Mouse (Mus musculus): ENCODE results near the gene Kndc1.

The Kndc1 gene

DNA sequence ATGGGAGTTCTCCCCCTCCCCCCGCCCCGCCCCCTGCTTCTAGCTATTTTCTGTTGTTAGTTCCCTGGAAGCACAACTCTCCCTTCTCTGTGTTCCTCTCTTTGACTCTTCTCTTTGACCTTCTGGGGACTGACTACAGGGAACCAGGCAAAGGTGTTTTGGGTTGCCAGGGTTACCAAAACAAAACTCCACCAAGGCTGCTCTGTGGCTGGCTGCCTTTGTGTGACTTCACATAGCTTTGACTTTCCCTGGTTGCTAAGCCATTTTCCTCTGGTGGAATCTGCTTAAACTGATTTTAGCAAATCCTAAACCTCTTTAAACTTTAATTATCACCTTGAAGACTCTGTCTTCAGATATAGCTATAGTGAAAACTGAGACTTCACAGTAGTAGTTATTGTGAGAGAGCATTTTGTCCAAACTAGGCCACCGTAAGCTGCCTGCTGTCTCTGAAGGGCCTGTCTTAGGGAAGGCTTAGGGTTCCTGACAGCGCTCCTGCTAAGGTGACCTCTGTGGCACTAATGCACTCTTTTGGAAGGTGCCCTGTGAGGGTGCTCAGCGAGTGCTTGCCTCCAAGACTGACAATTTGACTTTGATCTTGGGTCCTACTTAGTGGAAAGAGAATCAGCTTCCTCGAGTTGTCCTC is 57.6 kb downstream of the Kndc1 start:
- no peak for DNase-seq

- no peak for DNase-seq
Measured at GRCm38 (mm10) chr7:139955505-139955904, 61.0 kb downstream of the Kndc1 start.

DNA sequence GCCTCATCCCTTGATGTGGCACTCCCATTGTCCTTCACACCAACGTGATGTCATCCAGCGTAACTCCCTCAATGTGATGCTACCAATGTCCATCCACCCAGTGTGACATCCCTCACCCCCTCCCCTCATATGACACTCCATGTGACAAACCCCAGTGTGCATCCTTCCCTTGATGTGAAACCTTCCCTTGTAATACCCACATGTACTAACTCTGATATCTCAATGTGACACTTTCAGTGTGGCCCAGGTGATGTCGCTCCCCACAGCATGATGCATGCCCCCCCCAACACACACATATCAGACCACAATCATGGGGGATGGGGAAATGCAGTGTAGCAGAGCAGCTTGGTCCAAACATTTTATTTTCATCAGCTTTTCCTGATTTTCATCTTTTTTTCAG is 62.2 kb downstream of the Kndc1 start:
- DNase-seq: no peak

DNA sequence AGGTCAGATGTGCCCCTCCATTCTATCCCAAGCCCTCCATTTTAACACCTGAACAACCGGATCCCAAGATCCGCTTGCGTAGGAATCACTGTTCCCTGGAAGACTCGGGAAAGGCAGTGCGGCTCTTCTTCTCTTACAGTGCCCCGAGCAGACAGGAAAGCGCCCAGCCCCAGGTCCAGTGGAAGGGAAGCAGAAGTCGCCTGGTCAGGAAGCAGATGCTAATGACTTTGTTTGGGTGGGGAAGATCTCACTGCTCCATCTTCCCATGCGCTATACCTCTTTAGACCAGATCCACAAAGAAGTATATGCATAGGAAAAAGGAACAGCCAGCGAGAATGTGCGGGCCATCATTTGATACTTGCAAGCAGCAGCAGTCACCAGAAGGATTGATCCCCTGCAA is 62.9 kb downstream of the Kndc1 start:
- no peak for DNase-seq

DNA sequence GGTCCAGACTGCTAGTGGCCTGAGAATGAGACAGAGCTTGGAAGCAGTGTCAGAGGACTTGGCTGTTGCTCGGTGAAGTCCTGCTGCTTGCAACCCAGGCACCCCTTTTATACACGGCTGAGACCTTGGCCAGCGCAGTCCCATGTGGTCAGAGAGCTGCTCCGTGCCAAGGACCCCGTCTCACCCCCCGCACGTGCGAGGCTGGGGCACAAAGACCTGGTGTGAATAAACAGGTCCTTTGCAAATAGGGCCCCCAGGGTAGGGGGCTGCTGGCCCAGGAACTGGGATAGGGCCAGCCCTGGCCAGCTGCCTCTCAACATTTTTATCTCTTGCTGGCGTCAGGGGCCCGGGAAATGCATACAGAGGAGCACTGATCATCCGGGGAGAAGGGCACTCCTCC is 63.5 kb downstream of the Kndc1 start:
- DNase-seq: no peak

DNA sequence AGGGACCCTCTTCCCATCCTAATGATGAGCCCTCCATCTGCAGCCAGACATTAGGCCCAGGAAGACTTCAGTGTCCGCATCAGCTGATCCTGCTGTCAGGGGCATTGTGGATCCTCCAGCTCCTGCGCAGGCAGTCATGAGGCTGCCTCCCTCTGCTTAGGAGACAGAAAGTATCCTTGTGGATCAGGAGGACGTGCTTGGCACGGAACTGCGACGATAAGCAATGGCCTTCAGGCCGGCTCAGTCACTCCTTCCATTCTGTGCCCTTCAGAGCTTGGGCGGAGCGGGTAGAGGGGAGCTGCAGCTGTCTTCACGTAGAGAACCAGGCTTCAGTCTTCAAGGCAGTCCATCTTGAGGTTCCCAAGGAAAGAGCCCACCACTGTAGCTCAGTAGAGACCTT is 66.6 kb downstream of the Kndc1 start:
- DNase-seq: no peak

GRCm38 (mm10) chr7:139963814-139964213 is 69.3 kb downstream of the Kndc1 start:
- no peak for DNase-seq

DNA sequence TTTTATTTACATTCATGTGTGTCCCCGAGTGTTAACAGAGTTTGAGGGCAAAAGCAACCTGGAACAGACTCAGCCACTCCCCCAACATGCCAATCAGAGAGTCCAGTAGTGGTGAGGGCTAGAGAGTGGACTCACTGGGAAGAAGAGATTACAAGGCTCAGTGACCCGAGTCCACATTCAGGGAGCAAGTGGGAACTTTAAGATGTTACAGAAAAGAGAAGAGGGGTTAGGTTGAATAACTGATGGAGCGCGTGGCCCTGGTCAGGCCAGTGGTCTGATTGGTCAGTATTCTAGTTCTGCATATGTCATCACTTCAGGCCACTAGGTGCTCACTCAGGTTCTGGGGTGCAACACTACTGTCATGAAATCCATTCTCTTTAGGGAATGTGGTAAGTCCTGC is 72.7 kb downstream of the Kndc1 start:
- no peak for DNase-seq

GRCm38 (mm10) chr7:139968428-139968827 is 73.9 kb downstream of the Kndc1 start:
- DNase-seq: no peak

DNA sequence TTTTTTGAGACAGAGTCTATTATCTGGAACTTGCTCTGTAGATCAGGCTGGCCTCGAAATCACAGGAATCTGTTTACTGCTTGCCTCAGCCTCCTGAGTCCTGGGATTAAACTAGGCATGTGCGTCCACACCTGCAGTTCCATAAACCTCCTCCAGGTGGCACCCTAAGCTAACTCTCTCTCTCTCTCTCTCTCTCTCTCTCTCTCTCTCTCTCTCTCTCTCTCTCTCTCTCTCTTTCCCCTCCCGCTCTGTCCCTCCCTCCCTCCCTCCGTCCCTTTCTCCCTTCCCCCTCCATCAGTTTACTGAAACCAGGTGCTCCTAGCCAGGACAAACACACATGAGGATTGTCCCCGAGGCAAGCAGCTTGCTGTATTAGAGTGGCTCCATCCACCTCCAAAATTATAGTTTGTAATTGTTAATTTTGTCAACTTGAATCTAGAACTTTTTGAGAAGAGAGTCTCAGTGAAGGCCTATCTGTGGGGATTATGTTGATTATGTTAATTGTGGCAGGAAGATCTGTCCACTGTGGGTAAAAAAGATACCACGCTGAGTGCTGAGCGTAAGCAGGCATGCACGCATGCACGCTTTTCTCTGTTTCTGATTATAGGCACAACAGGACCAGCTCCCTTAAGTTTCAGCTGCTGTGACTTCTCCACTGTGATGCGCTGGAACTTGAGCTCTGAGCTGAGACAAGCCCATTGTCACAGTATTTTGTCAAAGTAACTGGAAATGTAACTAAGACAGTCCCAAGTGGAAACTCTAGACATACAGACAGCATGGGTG is 75.0 kb downstream of the Kndc1 start:
- peak; percentile 82 for DNase-seq

GRCm38 (mm10) chr7:139970216-139970919 is 75.9 kb downstream of the Kndc1 start:
- DNase-seq: no peak

DNA sequence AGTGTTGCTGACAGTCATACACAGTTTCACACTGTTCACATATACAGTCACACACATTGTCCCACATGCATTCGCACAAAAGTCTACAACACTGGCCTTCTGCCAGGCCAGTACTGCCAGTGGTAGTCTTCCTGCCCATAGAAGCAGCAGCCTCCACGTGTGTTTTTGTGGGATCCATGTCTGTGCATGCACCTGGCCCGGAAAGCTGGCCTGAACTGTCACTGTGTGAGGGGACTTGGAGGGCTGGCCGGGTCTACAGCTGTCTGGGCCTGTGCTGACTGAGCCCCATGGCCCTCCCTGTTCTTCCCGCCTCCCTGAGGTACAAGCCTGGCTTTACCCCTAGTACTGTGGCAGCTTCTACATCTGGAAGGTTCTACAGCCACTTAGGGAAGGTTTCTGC is 76.5 kb downstream of the Kndc1 start:
- no peak for DNase-seq

DNA sequence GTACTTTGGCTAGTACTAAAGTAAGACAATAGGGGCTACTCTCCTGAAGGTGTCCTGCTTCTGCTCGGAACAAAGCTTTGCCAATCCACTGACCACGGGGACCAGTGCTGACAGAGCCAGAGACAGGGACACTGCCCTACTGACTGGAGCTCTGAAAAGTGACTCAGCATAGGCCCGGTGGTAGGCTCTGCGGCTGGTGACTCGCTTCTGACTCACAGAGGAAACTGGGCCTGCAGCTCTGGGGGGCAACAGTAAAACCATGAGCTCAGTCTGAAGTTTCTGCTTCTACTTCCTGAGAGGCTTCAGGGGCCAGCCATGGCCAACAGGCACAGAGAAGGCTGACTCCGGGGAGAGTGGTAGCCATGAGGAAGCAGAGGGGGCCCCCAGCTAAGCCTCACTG is 76.9 kb downstream of the Kndc1 start:
- DNase-seq: no peak

GRCm38 (mm10) chr7:139972923-139973331 is 78.4 kb downstream of the Kndc1 start:
- peak; percentile 31 for DNase-seq

DNA sequence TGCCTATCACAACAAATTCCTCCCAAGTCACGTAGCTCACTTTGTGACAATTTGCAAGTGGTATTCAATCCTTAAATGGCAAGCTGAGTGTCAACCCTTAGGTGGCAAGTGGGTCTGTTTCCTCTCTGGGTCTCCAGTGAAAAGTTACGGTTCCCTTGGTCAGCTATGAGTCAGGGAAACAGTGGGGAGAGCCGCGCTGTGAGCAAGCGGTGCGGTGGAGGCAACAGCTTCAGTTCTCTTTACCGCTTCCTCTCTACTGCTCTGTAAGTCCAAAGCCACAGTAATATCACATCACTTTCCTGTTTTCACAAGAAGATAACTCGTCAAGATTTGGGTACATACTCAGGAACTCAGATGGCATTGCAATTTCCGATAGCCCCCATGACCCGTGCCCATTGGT is 79.8 kb downstream of the Kndc1 start:
- DNase-seq: no peak

GRCm38 (mm10) chr7:139975471-139975870 is 81.0 kb downstream of the Kndc1 start:
- DNase-seq: no peak

DNA sequence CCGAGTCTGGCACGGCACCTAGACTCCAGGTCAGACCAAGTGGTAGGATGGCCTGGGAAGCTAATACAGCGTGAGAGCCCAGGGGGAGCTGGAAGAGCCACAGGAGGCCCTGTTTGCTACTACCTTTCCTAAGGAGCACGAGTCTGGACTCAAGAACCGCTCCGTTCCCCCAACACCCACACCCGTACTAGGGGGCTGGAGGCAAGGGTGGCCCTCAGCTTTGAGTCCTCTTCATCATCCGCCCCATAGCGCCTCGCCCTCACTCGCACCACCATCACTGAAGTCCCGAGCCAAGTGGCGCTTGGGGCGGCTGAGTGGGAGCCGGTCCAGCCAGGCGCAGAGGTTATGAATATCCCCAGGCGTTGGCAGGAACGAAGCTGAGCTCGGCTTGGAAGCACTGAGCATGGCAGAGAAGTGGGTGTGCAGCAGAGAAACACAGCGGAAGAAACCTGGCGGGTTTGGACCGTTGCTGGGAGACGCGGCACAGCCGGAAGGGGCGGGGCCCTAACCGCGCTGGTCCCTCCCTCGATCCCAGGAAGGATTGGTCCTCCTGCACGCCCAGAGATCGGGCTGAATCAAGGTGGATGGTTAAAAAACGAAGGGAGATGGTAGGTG is 83.9 kb downstream of the Kndc1 start, which contains the start of gene 6430531B16Rik:
Gene 6430531B16Rik (minus strand): TSS at position 478 of the 615 bp plus-strand sequence.
- peak; percentile 92 for DNase-seq

DNA sequence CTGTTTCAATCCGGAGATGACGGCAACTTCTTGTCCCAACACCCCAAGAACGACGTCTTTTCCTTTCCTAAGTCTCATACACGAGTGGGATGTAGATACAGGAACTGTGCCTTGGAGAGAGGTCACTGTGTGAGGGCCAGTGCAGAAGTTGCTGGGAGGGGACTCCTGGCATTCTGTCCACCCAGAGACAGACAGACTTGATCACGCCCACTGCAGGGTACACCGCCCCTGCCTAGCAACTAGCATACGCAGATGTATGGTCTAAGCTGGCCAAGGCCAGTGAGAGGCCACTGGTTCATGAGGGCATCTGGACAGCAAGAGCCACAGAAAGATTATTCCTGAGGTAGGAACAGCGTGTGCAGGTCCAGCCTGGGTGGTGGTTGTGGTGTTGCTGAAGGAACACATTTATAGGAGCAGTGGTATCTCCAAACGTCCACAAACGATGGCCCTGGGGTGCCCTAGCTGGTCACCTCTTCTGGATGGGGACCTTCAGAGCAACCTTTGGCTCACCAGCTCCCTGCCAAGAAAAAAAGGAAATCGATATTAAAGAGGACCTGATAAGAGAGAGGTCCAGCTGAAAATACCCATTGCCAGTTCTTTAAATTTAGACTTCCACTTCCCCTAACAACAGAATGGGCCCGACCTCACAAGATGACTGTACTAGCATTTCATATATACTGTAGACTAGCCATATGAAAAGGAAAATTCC is 84.7 kb downstream of the Kndc1 start:
- DNase-seq: peak; percentile 47

GRCm38 (mm10) chr7:139980778-139981177 is 86.3 kb downstream of the Kndc1 start:
- DNase-seq: no peak

DNA sequence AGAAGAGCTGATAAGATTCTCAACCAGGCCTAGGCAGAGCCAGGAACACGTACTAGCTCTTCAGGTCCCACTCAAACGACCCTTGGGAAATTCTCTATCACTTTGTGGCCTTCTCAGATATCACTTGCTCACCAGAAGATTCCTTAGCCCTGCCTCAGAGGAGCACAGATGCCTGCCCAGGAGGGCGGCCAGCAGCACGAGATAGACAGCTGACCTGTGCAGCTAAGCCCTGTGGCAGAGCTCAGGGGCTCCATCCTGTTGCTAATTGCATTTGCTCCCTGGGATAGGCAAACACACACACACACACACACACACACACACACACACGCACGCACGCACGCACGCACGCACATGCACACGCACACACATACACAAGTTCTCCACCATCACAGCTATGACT is 87.6 kb downstream of the Kndc1 start:
- DNase-seq: no peak

GRCm38 (mm10) chr7:139984505-139984904 is 90.0 kb downstream of the Kndc1 start:
- peak; percentile 27 for DNase-seq

- no peak for DNase-seq
Measured at GRCm38 (mm10) chr7:139988272-139988671, 93.8 kb downstream of the Kndc1 start.

All from layer of hippocampus, adult 9-11 months (tissue).